Mouse (Mus musculus) brain, embryonic 14.5 days (tissue): ENCODE measurements at regions not wholly inside any gene's neighbourhood (a gene's known extent, or its start where the extent isn't known, plus 50 kb on each side); places are given as distances from the start of the nearest gene placed in this dataset.

Source experiments
- CTCF ChIP-seq: fragments of 200-500 bp; IDR thresholded peaks from 2 replicates; pipeline ENCODE4 v1.5.1; 2012; ENCODE audit warnings: inconsistent platforms, mild to moderate bottlenecking, moderate library complexity, borderline replicate concordance; ENCODE audit not compliant: insufficient read depth, insufficient read length; ENCODE audit errors: extremely low read depth
- POLR2A ChIP-seq: fragments of 200-500 bp; IDR thresholded peaks from 2 replicates; pipeline ENCODE4 v1.6.1; 2012; ENCODE audit warnings: mild to moderate bottlenecking, inconsistent platforms, borderline replicate concordance; ENCODE audit not compliant: poor library complexity, insufficient read depth, insufficient read length, severe bottlenecking; ENCODE audit errors: extremely low read depth

DNA sequence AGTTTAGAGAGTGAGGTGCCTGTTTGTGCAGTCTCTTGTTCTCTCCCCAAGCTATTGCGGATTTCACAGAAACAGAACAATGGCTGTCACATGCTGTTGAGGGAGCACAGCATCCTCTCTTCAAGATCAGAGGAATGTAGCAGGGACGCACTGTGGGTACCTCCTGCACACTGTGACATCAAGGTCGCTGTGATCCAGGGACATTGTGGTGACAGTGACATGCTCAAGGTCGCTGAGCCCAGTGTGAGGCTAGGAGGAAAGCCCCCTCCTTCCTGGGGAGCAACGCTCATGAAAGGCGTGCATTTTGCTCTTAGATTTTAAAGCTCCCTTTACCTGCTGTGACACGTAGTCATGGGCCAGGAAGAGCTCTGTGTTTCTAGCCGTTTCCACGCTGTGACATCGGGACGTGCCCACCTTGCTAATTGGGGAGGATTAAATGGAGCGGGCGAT is 248.5 kb upstream of the Myt1l start:
- TF ChIP-seq CTCF (no peak), POLR2A (no peak)
